Mouse (Mus musculus) kidney, embryonic 14.5 days (tissue): ENCODE data around the gene Fam198a. TPM values are rescaled to one million over a fixed set of nuclear protein-coding genes. Genes with fewer than 3 reads are reported as not detected.
A peak's percentile ranks its signal among the peaks of the same experiment; 100 is the strongest.

Experiments
- ATAC-seq: fragments of 200-750 bp; cut with Nextera tagmentation; 2 replicates; pipeline ENCODE4 v1.8.0; 2017; ENCODE audit warnings: moderate number of reproducible peaks, mild to moderate bottlenecking, moderate TSS enrichment, moderate library complexity; ENCODE audit not compliant: low FRiP score, low TSS enrichment
- H3K27ac ChIP-seq: fragments of 300-500 bp; sonication (generic); 2 replicates; pipeline ENCODE4 v1.5.1; 2014; ENCODE audit warnings: low read depth, mild to moderate bottlenecking, low read length, moderate library complexity, mixed read lengths
- H3K27me3 ChIP-seq: fragments of 300-500 bp; sonication (generic); 2 replicates; pipeline ENCODE4 v1.6.1; 2014; ENCODE audit warnings: mild to moderate bottlenecking, low read length; ENCODE audit not compliant: control insufficient read depth, insufficient read depth
- H3K36me3 ChIP-seq: fragments of 300-500 bp; sonication (generic); 2 replicates; pipeline ENCODE4 v1.6.1; 2014; ENCODE audit warnings: low read length, mixed read lengths; ENCODE audit not compliant: control insufficient read depth, insufficient read depth
- H3K4me1 ChIP-seq: fragments of 300-500 bp; sonication (generic); 2 replicates; pipeline ENCODE4 v1.6.1; 2014; ENCODE audit warnings: low read length, mixed read lengths; ENCODE audit not compliant: control insufficient read depth, insufficient read depth
- H3K4me2 ChIP-seq: fragments of 300-500 bp; sonication (generic); replicated peaks from 2 replicates; pipeline ENCODE4 v1.6.1; 2014; ENCODE audit warnings: low read depth, mild to moderate bottlenecking, low read length
- H3K4me3 ChIP-seq: fragments of 300-500 bp; sonication (generic); 2 replicates; pipeline ENCODE4 v1.5.1; 2014; ENCODE audit warnings: mild to moderate bottlenecking, low read length
- H3K9ac ChIP-seq: fragments of 300-500 bp; sonication (generic); 2 replicates; pipeline ENCODE4 v1.6.1; 2014; ENCODE audit warnings: low read depth, mild to moderate bottlenecking, low read length, moderate library complexity
- H3K9me3 ChIP-seq: fragments of 300-500 bp; sonication (generic); 2 replicates; pipeline ENCODE4 v1.6.1; 2016; ENCODE audit warnings: low read length; ENCODE audit not compliant: control insufficient read depth
- whole genome bisulfite sequencing: fragments of 180-500 bp; shearing (Covaris S2); extraction: QIAGEN DNeasy Blood & Tissue Kit; methylation state at CpG from one replicate; pipeline ENCODE4 v1.1.7; 2014; 5-methylcytosine and 5-hydroxymethylcytosine counted together
- polyA plus RNA-seq: library from polyadenylated mRNA; unstranded; fragments of >200 nt; fragmentation: Nextera tagmentation; extraction: Ambion mirVana; gene quantifications from 2 replicates; pipeline ENCODE4 v1.2.1, GENCODE M21; 2014

The Fam198a gene
- 0.73 and 1.0 TPM in 2 replicates for polyA plus RNA-seq

GRCm38 (mm10) chr9:121950418-121951113 lies at the start of gene Fam198a:
Fam198a (plus strand) TSS chr9:121950988.
- Histone ChIP-seq H3K9ac (peak within 1 kb of the TSS; percentile 50), H3K4me2 (peak within 1 kb of the TSS; percentile 38), H3K9me3 (no peaks in the 10 kb centered on the region), H3K4me3 (peak within 1 kb of the TSS; percentile 29; the same call in 1 of the 2 replicates), H3K27me3 (no peaks in the 10 kb centered on the region; the same call in 1 of the 2 replicates), H3K27ac (no peak within 1 kb of the TSS), H3K36me3 (no peaks in the 10 kb centered on the region), H3K4me1 (no peaks in the 10 kb centered on the region)
- ATAC-seq: peak; percentile 89
- 11% methylated on average over 14 of the region's 14 CpGs for WGBS

DNA sequence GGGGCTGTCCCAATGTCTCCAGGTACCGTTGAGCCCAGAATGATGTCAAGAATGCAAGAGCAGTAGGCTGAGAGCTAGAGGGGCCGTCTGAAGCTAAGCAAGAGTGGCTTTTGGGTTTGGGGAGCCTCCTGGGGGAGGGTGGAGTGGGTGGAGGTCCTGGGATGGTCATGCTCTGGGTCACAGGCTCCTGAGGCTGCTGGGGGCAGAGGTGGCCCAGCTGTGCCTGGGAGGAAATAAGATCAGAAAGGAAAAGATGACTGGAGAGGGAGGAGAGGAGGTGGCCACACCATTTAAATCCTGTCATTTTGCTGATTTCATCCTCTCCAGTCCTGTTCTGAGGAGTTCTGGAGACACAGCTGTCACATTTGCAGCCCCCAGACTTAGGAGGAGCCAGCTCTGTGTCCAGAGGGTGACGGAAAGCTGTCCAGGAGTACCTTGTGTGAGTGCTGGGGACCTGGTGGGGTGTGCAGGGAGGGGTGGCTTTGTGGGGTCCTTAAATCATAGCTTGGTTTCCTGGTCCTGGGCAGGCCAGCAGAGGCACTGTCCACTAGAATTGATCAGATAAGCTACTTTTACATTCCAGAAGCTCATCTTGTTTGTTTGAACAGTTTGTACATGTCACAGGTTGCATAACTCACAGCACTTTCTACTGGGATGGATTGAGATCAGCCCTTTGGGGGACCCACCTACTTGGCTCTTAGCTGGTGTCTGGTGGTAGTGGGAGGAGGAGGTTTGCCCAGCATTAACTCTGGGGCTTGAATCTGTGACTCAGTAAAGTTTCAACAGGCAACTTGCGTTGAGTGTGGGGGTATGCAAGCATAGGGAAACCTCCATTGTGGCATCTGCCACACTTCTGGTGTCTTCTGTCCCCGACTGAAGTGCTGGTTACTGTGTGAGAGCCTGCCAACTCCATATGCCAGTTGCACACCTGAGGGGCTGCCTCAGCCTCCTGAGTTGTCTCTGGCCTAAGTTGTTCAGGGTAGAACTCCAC lies 48.8 kb upstream of the Fam198a start:
- Histone ChIP-seq H3K36me3 (no peaks in the 10 kb centered on the region), H3K27me3 (no peaks in the 10 kb centered on the region), H3K4me2 (no peak overlapping the region), H3K9me3 (no peaks in the 10 kb centered on the region), H3K9ac (no peak overlapping the region), H3K27ac (no peak overlapping the region), H3K4me3 (no peak overlapping the region), H3K4me1 (no peaks in the 10 kb centered on the region)
- 55% methylated on average over 5 of the region's 5 CpGs for WGBS
- no peak for ATAC-seq

GRCm38 (mm10) chr9:121903476-121904305 lies 47.1 kb upstream of the Fam198a start:
- no peak for ATAC-seq
- Histone ChIP-seq H3K4me1 (no peaks in the 10 kb centered on the region), H3K9ac (no peak overlapping the region), H3K36me3 (no peaks in the 10 kb centered on the region), H3K4me2 (no peak overlapping the region), H3K9me3 (no peaks in the 10 kb centered on the region), H3K4me3 (no peak overlapping the region), H3K27ac (no peak overlapping the region), H3K27me3 (no peaks in the 10 kb centered on the region)
- 82% methylated on average over 8 of the region's 8 CpGs for WGBS

DNA sequence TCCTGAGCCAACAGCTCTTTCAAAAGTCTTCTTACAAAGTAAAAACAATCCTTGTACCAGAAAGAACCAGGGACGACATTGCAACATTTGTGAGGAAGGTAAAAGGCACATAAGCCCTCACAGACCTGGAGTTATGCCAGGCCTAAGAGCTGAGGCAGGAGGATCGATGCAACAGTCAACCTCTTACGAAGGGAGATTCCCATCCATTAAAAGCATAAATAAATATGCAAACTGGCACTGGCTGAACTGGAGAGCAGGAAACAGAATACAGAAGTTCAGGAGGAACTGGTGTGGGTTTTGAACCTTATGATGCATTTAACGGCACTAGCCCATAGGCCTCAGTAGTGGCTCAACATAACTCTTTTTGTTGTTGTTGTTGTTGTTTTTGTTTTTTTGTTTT lies 46.5 kb upstream of the Fam198a start:
- Histone ChIP-seq H3K4me3 (no peak overlapping the region), H3K36me3 (no peaks in the 10 kb centered on the region), H3K9ac (no peak overlapping the region), H3K27me3 (no peaks in the 10 kb centered on the region), H3K9me3 (no peaks in the 10 kb centered on the region), H3K27ac (no peak overlapping the region), H3K4me2 (no peak overlapping the region), H3K4me1 (no peaks in the 10 kb centered on the region)
- 91% methylated on average over 4 of the region's 4 CpGs for WGBS
- ATAC-seq: no peak

DNA sequence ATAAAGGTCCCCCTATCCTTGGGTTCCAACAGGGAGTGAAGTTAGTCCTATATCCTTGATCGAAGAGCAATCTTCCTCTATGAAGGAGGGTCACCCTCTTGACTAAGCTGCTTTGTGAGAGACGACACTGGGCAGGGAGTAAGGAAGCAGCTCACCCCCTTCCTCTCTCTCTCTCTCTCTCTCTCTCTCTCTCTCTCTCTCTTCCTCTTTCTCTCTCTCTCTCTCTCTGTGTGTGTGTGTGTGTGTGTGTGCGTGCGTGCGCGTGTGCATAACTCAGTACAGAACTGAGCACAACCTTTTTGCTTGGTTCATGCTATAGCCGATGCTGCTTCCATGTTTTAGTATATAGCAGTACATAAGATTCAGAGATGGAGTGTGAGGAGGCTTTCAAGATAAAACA lies 45.8 kb upstream of the Fam198a start:
- 90% methylated on average over 7 of the region's 7 CpGs for WGBS
- H3K27ac ChIP-seq: no peak overlapping the region
- no peak overlapping the region for H3K4me3 ChIP-seq
- no peaks in the 10 kb centered on the region for H3K36me3 ChIP-seq
- no peaks in the 10 kb centered on the region for H3K9me3 ChIP-seq
- no peak overlapping the region for H3K9ac ChIP-seq
- no peak for ATAC-seq
- no peaks in the 10 kb centered on the region for H3K4me1 ChIP-seq
- H3K27me3 ChIP-seq: no peaks in the 10 kb centered on the region
- H3K4me2 ChIP-seq: no peak overlapping the region

DNA sequence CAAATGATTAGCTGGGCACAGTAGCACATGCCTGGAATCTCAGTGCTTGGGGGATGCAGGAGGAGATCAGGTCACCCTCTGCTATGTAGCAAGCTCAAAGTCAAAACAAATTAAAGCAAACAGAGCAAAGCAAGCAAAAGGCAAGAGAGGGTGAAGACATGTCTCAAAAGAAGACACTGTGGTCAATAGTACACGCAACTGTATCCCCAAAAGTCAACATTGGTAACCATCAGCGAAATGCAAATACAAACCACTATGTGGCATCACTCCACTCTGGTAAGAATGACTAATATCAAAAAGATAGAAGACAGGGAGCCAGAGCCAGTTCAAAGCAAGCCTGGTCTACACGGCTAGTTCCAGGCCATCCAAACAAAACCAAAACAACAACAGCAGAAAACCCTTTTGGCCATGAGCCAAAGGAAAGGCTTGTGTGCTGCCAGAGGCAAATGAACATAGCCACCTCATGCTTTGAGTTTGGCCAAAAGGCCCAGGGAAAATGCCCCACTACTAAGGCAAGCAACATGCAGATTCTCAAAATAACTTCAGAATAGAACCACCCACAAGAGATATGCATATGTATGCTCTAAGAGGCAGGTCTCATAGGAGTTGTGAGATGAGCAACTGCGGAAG lies 45.1 kb upstream of the Fam198a start:
- WGBS: 84% methylated on average over 4 of the region's 4 CpGs
- no peak overlapping the region for H3K4me3 ChIP-seq
- H3K4me1 ChIP-seq: no peaks in the 10 kb centered on the region
- H3K4me2 ChIP-seq: no peak overlapping the region
- H3K36me3 ChIP-seq: no peaks in the 10 kb centered on the region
- ATAC-seq: no peak
- no peaks in the 10 kb centered on the region for H3K27me3 ChIP-seq
- H3K9me3 ChIP-seq: no peaks in the 10 kb centered on the region
- H3K9ac ChIP-seq: no peak overlapping the region
- no peak overlapping the region for H3K27ac ChIP-seq

- Histone ChIP-seq H3K4me3 (no peak overlapping the region), H3K9ac (no peak overlapping the region), H3K4me1 (no peaks in the 10 kb centered on the region), H3K9me3 (no peaks in the 10 kb centered on the region), H3K27ac (no peak overlapping the region), H3K36me3 (no peaks in the 10 kb centered on the region), H3K4me2 (no peak overlapping the region), H3K27me3 (no peaks in the 10 kb centered on the region)
- no peak for ATAC-seq
- WGBS: 86% methylated on average over 5 of the region's 5 CpGs
Observed at GRCm38 (mm10) chr9:121906456-121906855, 44.3 kb upstream of the Fam198a start.

DNA sequence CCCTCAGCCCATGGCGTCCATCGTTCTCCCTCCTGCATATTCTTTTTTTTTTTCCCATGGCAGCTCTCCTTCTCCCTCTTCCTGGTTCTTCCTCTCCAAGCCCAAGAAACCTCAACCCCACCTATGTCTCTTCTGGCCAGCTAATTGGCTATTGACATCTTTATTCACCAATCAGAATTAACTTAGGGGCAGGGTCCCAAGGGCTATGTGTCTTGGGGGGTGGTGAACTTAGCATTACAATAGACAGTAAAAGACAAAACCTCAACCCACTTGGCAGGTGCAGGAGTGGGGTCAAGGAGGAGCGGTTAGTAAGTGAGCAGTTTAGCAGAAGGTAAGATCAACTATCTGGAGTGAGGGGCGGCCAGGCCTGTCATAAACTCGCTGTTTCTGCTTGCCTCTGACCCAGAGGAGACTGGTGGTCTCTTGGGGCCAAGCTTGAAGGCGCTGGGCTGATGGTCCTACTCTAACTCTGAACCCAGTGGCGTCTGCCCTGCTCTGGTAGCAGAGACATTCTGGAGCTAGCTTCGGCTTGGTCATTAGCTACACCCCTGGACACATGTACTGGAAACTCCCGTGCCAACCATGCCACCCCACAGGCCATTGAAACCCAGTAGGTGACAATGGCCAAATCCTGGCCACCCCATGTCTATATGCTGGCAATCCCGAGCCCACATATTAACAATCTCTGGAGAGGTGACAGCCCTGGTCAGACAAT lies 43.3 kb upstream of the Fam198a start:
- Histone ChIP-seq H3K36me3 (no peaks in the 10 kb centered on the region), H3K9me3 (no peaks in the 10 kb centered on the region), H3K27me3 (no peaks in the 10 kb centered on the region), H3K4me3 (no peak overlapping the region), H3K4me2 (no peak overlapping the region), H3K9ac (no peak overlapping the region), H3K27ac (no peak overlapping the region), H3K4me1 (no peaks in the 10 kb centered on the region)
- no peak for ATAC-seq
- WGBS: 66% methylated on average over 10 of the region's 10 CpGs
